Mouse (Mus musculus) forebrain, postnatal 0 days (tissue): ENCODE data around the gene Cd244a. TPM values are rescaled to one million over a fixed set of nuclear protein-coding genes. Genes with fewer than 3 reads are reported as not detected.

Experiments
- ATAC-seq: fragments of 200-750 bp; cut with Nextera tagmentation; 2 replicates; pipeline ENCODE4 v1.8.0; 2017; ENCODE audit warnings: mild to moderate bottlenecking, moderate library complexity
- DNase-seq: peaks from one replicate; pipeline ENCODE4 v3.0.0-alpha.2; 2015
- H3K27ac ChIP-seq: fragments of 300-500 bp; sonication (generic); 2 replicates; pipeline ENCODE4 v1.5.1; 2014; ENCODE audit warnings: low read depth, mild to moderate bottlenecking, antibody characterized with exemption, low read length, moderate library complexity, mixed read lengths
- H3K27me3 ChIP-seq: fragments of 300-500 bp; sonication (generic); 2 replicates; pipeline ENCODE4 v1.6.1; 2014; ENCODE audit warnings: mild to moderate bottlenecking, low read length, mixed read lengths; ENCODE audit not compliant: insufficient read depth
- H3K36me3 ChIP-seq: fragments of 300-500 bp; sonication (generic); 2 replicates; pipeline ENCODE4 v1.6.1; 2014; ENCODE audit warnings: mild to moderate bottlenecking, moderate library complexity; ENCODE audit not compliant: insufficient read depth
- H3K4me1 ChIP-seq: fragments of 300-500 bp; sonication (generic); 2 replicates; pipeline ENCODE4 v1.6.1; 2014; ENCODE audit warnings: antibody characterized with exemption; ENCODE audit not compliant: insufficient read depth
- H3K4me2 ChIP-seq: fragments of 300-500 bp; sonication (generic); 2 replicates; pipeline ENCODE4 v1.6.1; 2014; ENCODE audit warnings: low read depth, mild to moderate bottlenecking, moderate library complexity
- H3K4me3 ChIP-seq: fragments of 300-500 bp; sonication (generic); 2 replicates; pipeline ENCODE4 v1.5.1; 2014; ENCODE audit warnings: low read depth, low read length, mixed read lengths
- H3K9ac ChIP-seq: fragments of 300-500 bp; sonication (generic); 2 replicates; pipeline ENCODE4 v1.6.1; 2014; ENCODE audit warnings: mild to moderate bottlenecking
- H3K9me3 ChIP-seq: fragments of 300-500 bp; sonication (generic); 2 replicates; pipeline ENCODE4 v1.6.1; 2016; ENCODE audit warnings: low read length
- CTCF ChIP-seq: sonication (generic); IDR thresholded peaks from 2 replicates; pipeline ENCODE4 v1.5.1; 2016; ENCODE audit warnings: antibody characterized with exemption, control low read depth, low read depth
- WGBS: fragments of 180-500 bp; shearing (Covaris S2); extraction: QIAGEN DNeasy Blood & Tissue Kit; methylation state at CpG from one replicate; pipeline ENCODE4 v1.1.7; 2014; 5-methylcytosine and 5-hydroxymethylcytosine counted together
- polyA plus RNA-seq: library from polyadenylated mRNA; unstranded; fragments of >200 nt; fragmentation: Nextera tagmentation; extraction: Ambion mirVana; gene quantifications from 2 replicates; pipeline ENCODE4 v1.2.1, GENCODE M21; 2015
- total RNA-seq: library from RNA; depleted of rRNA; stranded (reverse); fragments of >200 nt; gene quantifications from 2 replicates; pipeline ENCODE4 v1.2.3, GENCODE M21; 2014

Gene Cd244a
- total and polyA plus RNA-seq, 2 experiments from 2014 or later, result not detected

- Histone ChIP-seq H3K9ac (no peak within 1 kb of the TSS), H3K36me3 (no peaks in the 10 kb centered on the region), H3K4me3 (no peak within 1 kb of the TSS), H3K4me1 (no peaks in the 10 kb centered on the region), H3K4me2 (no peak within 1 kb of the TSS), H3K27me3 (no peaks in the 10 kb centered on the region), H3K27ac (no peak within 1 kb of the TSS), H3K9me3 (no peaks in the 10 kb centered on the region)
- ATAC-seq (no peak), DNase-seq (no peak)
- no peak for TF ChIP-seq CTCF
- WGBS, result 97% methylated on average over 1 of the region's 1 CpGs
Observed at GRCm38 (mm10) chr1:171535194-171535593, 23.8 kb upstream of the Cd244a start, which contains the start of gene Itln1. Itln1 (minus strand) TSS chr1:171535294.

- H3K27me3 ChIP-seq, result no peaks in the 10 kb centered on the region
- H3K27ac ChIP-seq, result no peak overlapping the region
- ATAC-seq (no peak), DNase-seq (no peak)
- WGBS, result 80% methylated on average over 1 of the region's 1 CpGs
- no peak overlapping the region for H3K4me3 ChIP-seq
- no peak for TF ChIP-seq CTCF
- no peaks in the 10 kb centered on the region for H3K36me3 ChIP-seq
- no peaks in the 10 kb centered on the region for H3K9me3 ChIP-seq
- no peak overlapping the region for H3K4me2 ChIP-seq
- H3K9ac ChIP-seq, result no peak overlapping the region
- no peaks in the 10 kb centered on the region for H3K4me1 ChIP-seq
Observed at GRCm38 (mm10) chr1:171540694-171541093, 18.3 kb upstream of the Cd244a start.

- 90% methylated on average over 7 of the region's 7 CpGs for WGBS
Observed at GRCm38 (mm10) chr1:171551326-171551725, 7.7 kb upstream of the Cd244a start.

GRCm38 (mm10) chr1:171552230-171552629, 6.8 kb upstream of the Cd244a start:
- DNase-seq (no peak), ATAC-seq (no peak)
- Histone ChIP-seq H3K4me1 (no peaks in the 10 kb centered on the region), H3K27me3 (no peaks in the 10 kb centered on the region), H3K4me2 (no peak overlapping the region), H3K4me3 (no peak overlapping the region), H3K27ac (no peak overlapping the region), H3K36me3 (no peaks in the 10 kb centered on the region), H3K9me3 (no peaks in the 10 kb centered on the region), H3K9ac (no peak overlapping the region)
- no peak for TF ChIP-seq CTCF
- 86% methylated on average over 2 of the region's 2 CpGs for WGBS

More at GRCm38 (mm10) chr1:171551326-171551725, 7.7 kb upstream of the Cd244a start:
- H3K4me1 ChIP-seq, result no peaks in the 10 kb centered on the region
- ATAC-seq (no peak), DNase-seq (no peak)
- H3K4me3 ChIP-seq, result no peak overlapping the region
- no peak overlapping the region for H3K4me2 ChIP-seq
- H3K27me3 ChIP-seq, result no peaks in the 10 kb centered on the region
- no peak for TF ChIP-seq CTCF
- no peak overlapping the region for H3K27ac ChIP-seq
- H3K9ac ChIP-seq, result no peak overlapping the region
- H3K36me3 ChIP-seq, result no peaks in the 10 kb centered on the region
- H3K9me3 ChIP-seq, result no peaks in the 10 kb centered on the region

- 81% methylated on average over 11 of the region's 11 CpGs for WGBS
- no peak for TF ChIP-seq CTCF
- peak; percentile 71 for ATAC-seq
- Histone ChIP-seq H3K4me1 (no peaks in the 10 kb centered on the region), H3K4me2 (no peak overlapping the region), H3K4me3 (no peak overlapping the region), H3K9ac (no peak overlapping the region), H3K9me3 (no peaks in the 10 kb centered on the region), H3K27me3 (no peaks in the 10 kb centered on the region), H3K27ac (no peak overlapping the region), H3K36me3 (no peaks in the 10 kb centered on the region)
- DNase-seq, result peak; percentile 9
Observed at GRCm38 (mm10) chr1:171553359-171554341, 5.3 kb upstream of the Cd244a start.

GRCm38 (mm10) chr1:171556366-171556765, 2.6 kb upstream of the Cd244a start:
- no peak for DNase-seq
- H3K27ac ChIP-seq, result no peak overlapping the region
- H3K36me3 ChIP-seq, result no peaks in the 10 kb centered on the region
- 86% methylated on average over 2 of the region's 2 CpGs for WGBS
- no peak overlapping the region for H3K9ac ChIP-seq
- ATAC-seq, result no peak
- H3K9me3 ChIP-seq, result no peaks in the 10 kb centered on the region
- no peaks in the 10 kb centered on the region for H3K27me3 ChIP-seq
- H3K4me3 ChIP-seq, result no peak overlapping the region
- no peak overlapping the region for H3K4me2 ChIP-seq
- no peak for TF ChIP-seq CTCF
- H3K4me1 ChIP-seq, result no peaks in the 10 kb centered on the region

- Histone ChIP-seq H3K4me2 (no peak overlapping the region), H3K9ac (no peak overlapping the region), H3K9me3 (no peaks in the 10 kb centered on the region), H3K27me3 (no peaks in the 10 kb centered on the region), H3K4me3 (no peak overlapping the region), H3K27ac (no peak overlapping the region), H3K4me1 (no peaks in the 10 kb centered on the region), H3K36me3 (no peaks in the 10 kb centered on the region)
- 80% methylated on average over 6 of the region's 6 CpGs for WGBS
- ATAC-seq, result no peak
- no peak for DNase-seq
- TF ChIP-seq CTCF, result no peak
Observed at GRCm38 (mm10) chr1:171558407-171558806, 586 bp upstream of the Cd244a start.
